Mouse (Mus musculus) CD8-positive naive resting alpha-beta T cell, adult 2 months (primary cell): Measurements from ENCODE around the gene Fut1.
A peak's percentile ranks its signal among the peaks of the same experiment; 100 is the strongest.

Source experiments
- DNase-seq, 2 experiments: peaks; one replicate each; pipeline ENCODE4 v3.0.0; 2022; ENCODE audit warnings: low read depth in 2 of 2, low spot score in 2 of 2

Gene Fut1

DNA sequence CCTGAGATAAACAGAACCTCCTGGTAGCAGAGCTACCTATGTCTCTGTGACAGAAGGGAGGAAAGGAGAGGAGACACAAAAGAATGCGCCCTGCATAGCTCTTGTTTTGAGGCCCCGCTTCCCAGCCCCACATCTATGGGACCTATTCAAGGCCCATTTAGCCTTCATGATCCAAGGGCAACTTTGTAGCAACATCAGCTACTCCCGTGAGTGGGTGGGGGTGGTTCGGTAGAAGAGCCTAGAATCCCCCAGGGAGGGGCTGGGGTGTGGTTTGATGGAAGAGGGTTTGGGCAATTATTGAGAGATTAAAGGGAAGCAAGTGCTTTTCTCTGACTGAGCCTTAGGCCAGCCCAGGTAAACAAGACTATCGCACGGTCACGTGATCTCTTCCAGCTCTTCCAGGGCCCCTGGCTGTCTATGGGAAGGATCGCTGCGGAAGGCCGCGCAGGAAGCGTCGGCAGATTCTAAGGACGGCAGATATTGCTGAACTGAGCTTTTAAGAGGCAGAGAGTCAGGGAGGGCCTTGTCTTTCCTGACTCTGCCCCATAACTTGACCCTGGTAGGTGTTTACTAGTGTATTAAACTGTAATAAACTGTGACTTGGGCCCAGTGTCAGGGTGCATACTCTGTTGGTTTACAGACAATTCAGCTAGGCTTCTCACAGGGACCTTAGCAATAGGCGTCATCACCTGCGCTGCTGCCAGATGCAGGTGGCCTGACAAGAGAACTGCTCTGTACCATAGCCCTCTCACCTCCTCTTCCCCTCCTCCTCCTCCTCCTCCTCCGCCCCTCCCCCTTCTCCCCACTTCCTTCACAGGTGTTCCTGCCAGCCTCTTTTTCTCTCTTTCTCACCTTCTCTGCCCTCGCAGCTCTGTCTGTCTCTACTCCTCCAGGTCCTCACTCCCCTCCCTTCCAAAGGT is 17.9 kb upstream of the Fut1 start:
- DNase-seq: no peak

DNA sequence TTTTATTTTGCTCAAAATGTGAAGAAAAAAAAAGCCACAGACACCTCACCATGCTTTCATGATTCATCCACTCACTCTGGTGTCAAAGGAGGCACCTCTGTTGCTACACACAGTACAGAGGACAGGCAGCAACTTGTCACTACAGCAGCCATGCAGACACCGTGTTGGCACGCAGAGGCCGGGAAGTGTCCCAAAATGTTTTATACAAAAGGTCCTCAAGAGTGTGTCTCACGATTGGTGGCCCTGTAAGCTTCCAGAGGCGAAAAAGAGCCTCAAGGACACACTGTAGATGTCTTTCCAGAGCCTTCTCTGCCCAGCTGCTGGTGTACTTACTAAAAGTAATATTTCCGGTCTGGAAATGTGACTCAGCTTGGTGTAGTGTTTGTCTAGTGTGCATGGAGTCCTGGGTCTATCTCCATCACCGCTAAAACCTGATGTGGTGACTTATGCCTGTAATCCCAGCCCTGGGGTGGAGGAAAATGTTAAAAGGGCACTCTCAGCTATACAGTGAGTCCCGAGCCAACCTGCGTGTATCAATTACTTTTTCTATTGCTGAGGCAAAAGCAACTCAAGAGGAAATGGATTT is 11.3 kb upstream of the Fut1 start:
- DNase-seq: no peak

DNA sequence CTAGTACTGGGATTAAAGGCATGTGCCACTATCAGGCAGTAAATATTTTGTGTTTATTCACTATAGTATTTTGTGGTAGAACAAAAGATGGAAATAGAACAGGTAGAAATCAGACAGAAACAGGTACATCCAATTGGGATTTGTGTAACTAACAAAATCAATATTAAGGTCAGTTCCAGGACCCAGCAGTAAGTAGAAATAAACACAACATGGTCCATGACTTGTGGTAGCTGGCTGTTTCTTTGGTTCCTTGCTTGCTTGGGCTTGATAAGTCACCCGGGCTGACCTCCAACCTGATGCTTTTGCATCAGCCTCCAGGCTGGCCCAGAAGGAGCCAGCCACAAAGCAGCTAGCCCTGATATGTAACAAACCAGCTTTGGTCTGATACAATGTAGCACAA is 7.6 kb upstream of the Fut1 start:
- no peak for DNase-seq

DNA sequence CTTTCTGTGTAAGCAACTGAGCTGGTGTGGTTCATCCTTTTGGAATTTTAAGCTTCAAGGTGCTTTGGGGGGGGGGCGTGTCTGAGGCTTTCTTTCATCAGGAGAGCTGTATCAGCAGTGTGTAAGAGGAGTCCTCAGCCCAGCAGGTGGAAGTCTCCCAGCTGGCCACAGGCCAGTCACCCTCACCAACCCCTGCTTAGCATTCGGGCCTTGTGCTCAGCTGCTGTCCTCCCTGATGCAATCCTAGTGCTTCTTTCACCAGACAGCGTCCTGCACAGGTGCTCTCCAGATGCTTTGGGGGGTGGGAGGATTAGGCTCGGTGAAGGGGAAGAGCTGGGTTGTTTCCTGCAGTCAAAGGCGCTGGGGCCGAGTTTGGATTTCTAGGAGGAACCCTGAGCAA is 812 bp upstream of the Fut1 start:
- DNase-seq: no peak

DNA sequence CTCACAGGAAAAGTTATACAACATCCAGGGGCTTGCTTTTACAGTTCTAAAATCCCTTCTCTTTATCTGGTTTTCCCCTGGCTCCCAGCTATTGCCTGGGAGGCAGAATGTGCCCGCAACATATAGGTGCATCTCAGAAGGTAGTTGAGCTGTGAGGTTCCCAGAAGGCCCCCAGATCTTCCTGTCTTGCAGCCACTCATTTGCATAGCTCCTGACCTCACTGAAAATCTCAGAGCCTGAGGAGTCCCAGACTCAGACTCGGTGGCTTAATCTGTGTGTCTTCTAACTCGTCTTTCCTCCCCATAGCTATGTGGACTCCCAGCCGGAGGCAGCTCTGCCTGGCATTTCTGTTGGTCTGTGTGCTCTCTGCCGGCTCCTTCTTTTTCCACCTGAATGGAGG is 1.2 kb downstream of the Fut1 start:
- no peak for DNase-seq

DNA sequence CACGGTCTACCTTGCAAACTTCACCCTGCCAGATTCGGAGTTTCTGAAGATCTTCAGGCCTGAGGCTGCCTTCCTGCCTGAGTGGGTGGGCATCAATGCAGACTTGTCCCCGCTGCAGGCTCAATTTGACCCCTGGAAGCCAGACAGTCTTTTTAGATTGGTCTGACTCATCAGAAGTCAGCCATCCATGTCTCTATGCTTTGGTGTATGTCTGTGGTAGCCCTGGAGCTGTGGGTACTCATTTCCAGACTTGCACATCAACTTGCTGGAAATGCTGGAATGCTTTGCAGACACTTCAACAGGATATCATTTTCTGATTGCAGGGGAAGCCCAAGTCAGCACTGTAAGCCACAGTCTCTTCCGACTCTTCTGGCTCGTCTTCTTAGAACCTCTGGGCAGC is 2.5 kb downstream of the Fut1 start:
- no peak for DNase-seq

DNA sequence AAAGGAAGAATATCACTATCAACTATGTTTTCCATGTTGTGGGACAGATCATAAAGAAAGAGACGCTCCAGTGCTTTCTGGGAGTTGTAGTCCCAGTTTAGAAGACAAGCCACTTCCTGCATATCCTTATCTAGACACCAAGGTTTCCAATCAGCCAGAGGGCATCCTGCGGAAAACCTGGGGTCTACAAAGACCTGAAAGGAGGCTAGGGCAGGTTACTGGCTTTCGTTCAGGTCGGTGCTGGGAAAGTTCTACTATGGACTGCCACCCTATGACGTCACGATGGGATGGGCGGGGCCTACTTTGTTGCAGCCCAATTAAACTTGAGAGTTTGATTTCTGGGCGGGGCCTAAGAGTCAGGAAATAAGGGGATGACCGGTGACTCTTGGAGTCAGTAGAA is 4.4 kb downstream of the Fut1 start, which contains the start of gene Izumo1:
TSS of gene Izumo1 (plus strand) at position 369 of the 400 bp plus-strand sequence.
- DNase-seq: no peak

DNA sequence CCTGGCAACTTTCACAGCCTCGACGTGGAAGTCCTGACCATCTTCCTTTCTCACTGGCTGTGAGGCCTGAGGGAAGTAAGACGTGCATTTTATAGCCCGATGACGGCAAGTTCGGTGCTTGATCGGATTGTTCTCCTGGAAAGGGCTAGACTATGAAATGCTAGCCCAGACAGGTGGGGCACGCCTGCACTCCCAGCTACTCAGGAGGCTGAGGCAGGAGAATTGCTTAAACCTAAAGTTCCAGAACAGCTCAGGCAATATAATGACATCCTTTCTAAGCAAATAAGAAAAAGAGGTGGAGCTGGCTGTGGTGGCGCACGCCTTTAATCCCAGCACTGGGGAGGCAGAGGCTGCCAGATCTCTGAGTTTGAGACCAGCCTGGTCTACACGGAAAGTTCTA is 6.4 kb downstream of the Fut1 start:
- DNase-seq: no peak

DNA sequence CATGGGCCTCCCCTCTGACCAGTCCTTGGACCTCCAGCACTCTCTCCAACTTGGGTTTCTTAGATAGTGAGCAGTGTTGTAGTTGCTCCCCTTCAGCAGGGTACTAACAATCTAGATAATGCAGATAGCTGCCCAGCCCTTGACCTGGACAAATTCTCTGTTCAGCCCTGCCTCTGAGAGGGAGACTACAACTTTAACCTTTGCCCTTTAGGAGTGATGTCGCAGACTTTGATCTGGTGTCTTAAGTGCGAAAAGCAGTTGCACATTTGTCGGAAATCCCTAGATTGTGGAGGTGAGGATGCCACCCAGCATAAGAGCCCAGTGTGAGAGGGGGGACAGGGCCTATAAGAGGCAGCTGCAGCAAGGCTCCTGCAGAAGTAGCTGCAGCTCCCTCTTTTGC is 7.6 kb downstream of the Fut1 start:
- DNase-seq: no peak

DNA sequence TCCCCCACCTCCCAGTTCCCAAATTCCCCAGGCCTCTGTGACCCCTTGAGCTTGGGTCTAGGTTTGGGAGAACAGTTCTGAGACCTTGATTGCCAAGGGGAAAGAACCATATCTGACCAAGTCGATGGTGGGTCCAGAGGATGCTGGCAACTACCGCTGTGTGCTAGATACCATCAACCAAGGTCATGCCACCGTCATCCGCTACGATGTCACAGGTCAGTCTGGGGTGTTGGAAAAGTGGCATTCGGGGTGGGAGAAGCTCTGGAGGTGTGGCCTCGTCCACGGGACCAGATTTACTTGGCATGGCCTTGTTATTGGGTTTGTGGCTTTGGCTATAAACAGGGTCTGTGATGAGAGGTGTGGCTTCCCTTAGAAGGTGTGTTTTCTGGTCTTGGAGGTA is 8.4 kb downstream of the Fut1 start:
- no peak for DNase-seq

DNA sequence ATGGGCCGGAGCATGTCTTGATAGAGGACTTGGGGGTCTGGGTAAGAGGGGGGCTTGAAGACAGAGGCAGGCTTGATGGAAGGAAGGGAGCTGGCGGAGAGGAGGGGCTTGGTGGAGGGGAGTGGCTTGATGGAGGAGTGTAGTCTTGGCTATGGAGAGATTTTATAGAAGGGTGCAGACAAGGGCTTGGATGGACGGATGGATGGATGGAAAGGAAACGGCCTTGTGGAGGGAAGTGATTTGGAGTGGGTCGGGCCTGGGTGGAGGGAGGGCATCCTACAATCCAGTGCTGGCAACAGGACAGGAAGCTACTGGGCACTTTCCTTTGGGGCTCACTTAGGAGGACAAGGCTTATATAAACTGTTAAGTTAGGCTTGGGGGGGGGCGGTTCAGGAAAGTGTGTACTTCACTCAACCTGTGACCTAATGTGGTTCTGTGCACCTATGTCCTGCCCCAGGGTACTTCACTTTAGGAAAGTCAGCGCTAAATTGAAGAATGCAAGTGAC is 9.5 kb downstream of the Fut1 start:
- no peak for DNase-seq

DNA sequence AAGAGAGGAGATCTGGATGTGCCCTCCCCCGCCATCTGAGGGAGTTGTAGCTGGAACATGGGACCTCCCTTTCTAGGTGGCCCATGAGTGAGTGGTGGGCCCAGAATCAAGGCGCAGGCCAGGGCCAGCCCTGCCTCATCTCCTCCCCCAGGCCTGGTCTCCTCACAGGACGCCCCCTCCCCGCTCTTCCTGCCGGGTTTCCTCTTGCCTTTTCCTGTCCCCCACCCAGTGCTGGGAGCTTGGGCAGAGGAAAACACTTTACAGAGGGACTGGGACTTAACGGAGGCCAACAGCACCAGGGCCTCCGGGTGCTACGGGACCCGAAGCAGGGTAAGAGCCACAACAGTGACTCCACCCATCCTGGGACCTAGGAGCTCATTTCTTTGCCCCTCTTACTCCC is 10.2 kb downstream of the Fut1 start, which contains the start of gene Rasip1:
TSS of gene Rasip1 (plus strand) at position 228 of the 400 bp plus-strand sequence.
- no peak for DNase-seq

DNA sequence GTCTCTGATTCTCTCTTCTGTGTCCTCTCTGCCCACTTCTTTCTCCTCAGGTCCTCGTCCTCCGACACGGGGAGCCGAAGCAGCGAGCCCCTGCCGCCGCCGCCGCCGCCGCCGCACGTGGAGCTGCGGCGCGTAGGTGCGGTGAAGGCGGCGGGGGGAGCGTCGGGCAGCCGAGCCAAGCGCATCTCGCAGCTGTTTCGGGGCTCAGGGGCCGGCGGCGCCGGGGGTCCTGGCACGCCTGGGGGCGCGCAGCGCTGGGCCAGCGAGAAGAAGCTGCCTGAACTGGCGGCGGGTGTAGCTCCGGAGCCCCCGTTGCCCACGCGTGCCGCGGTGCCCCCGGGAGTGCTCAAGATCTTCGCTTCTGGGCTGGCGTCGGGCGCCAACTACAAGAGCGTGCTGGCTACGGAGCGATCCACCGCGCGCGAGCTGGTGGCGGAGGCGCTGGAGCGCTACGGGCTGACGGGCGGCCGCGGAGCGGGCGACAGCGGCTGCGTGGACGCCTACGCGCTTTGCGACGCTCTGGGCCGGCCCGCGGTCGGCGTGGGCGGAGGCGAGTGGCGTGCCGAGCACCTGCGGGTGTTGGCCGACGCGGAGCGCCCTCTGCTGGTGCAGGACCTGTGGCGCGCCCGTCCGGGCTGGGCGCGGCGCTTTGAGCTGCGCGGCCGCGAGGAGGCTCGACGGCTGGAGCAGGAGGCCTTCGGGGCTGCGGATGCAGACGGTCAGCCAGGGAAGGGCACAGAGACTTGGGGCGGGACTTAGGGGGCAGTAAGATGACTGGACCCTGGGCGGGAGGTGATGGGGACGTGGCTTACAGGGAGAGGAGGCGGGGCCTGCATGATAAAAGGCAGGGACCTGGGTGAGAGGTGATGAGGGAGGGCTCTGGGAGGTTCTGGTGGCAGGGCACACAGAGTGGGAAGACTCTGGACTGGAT is 11.5 kb downstream of the Fut1 start:
- peak; percentile 69 to 74 for DNase-seq

DNA sequence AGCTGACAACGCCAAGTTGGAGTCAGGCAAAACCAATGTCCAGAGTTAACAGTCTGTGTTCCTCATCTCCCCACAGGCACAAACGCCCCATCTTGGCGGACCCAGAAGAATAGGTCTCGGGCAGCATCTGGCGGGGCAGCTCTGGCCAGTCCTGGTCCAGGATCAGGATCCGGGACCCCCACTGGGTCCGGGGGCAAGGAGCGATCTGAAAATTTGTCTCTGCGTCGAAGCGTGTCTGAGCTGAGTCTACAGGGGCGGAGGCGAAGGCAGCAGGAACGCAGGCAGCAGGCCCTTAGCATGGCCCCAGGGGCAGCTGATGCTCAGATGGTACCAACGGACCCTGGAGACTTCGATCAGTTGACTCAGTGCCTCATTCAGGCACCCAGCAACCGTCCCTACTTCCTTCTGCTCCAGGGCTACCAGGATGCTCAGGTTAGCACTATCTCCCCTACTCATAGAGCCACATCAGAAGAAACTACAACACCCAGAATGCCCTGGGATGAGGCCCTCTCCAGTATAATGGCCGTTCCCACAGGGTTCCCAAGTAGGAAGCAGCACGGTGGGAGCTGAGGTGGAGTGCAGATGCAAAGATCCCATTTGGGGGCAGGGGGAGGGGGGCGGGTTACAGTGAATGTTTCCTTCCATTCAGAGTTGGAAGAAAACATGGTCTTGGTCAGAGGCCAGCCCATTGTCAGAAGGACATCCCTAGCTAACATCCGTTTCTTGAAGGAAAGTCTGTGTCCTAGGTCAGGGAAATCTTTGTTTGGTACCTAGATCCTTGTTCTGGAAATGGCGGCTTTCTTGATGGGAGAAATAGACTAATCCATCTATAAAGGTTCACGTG is 13.2 kb downstream of the Fut1 start:
- DNase-seq: no peak

DNA sequence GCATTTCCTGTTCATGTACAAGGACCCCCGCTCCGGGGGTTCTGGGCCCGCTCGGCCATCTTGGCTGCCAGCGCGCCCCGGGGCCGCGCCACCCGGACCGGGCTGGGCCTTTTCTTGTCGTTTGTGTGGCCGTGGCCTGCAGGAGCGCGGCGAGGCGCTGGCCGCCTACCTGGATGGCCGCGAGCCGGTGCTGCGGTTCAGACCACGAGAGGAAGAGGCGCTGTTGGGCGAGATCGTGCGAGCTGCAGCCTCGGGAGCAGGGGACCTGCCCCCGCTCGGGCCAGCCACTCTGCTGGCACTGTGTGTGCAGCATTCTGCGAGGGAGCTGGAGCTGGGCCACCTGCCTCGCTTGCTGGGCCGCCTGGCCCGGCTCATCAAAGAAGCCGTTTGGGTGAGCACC is 15.4 kb downstream of the Fut1 start:
- DNase-seq: no peak

DNA sequence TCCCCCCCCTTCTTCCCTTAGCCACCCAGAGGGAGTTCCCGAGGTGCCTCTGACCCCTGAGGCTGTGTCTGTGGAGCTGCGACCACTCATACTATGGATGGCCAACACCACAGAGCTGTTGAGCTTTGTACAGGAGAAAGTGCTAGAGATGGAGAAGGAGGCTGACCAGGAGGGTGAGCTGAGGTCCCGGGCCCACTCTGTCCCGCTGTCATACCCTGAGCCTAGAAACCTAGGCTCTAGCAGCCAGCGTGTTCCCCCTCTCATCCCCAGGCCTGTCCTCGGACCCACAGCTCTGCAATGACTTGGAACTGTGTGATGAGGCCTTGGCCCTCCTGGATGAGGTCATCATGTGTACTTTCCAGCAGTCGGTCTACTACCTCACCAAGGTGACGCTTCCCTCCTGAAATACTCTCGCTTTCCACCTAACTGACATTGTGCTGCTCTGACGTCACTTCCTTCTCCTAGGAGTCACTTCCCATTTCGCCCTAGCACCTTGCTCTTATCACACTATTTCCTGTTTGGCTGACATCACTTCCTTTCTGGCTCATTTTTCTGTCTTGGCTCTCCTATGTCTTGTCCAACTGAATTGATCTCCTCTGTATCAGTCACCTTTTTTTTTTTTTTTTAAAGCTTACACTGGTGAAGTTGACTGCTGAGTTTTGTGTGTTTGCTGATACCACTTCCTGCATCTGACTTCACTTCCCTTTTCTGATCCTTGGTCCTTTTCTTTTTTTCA is 18.0 kb downstream of the Fut1 start:
- DNase-seq: no peak

DNA sequence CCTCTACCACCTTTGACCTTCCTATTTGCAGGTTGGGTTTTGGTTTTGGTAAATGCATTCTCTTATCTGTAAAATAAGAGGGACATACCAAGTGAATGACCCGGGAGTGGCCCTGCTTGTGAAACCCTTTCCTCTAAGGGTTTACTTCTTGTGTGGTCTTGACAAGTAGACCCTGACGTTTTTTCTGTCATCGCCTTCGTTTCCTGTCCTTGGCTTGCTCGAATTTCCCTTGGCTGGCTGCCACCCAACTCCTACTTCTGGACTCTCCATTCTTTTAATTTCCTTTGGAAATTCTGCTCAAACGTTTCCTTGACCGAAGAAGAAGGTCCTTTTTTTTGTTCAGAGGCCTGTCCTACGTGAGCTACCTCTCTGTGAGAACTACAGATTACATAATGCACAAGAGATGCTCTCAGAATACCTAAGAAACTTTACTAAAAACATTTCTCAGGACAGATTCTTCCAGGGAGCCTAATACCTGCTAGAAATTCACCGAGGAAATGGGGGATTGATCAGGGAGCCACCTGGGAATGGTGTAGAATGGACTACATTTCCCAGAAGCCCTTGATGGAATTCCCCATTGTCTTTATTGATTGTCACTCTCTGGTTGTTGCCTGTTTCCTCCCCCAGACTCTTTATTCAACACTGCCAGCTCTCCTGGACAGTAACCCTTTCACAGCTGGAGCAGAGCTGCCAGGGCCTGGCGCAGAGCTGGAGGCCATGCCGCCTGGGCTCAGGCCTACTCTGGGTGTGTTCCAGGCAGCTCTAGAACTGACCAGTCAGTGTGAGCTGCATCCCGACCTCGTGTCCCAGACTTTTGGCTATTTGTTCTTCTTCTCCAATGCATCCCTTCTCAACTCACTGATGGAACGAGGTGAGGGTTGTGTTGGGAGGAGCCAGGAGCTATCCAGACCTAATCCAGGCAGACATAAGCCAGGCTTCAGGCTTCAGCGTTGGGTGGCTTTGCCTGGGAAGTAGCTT is 18.9 kb downstream of the Fut1 start:
- DNase-seq: no peak

DNA sequence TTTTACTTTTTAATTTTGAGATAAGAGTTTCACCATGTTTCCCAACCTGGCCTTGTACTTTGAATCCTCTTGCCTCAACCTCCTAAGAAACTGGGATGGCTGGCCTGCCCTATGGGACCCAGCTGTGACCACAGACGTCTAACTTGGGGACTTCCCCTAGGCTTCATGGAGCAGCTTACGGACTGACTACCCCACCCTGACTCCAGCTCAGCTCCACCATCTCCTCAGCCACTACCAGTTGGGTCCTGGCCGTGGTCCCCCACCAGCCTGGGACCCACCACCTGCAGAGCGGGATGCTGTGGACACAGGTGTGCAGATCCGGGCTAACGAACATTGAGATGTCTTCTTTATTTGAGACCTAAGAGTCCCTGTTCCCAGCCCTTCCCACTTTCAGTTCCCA is 20.6 kb downstream of the Fut1 start:
- DNase-seq: no peak
